Mouse (Mus musculus) small intestine, adult 2 months (tissue): ENCODE measurements around the gene Card19. TPM values are rescaled to one million over a fixed set of nuclear protein-coding genes. Genes with fewer than 3 reads are reported as not detected.

Source experiments
- H3K27ac ChIP-seq: fragments of 200-500 bp; 2 replicates; pipeline ENCODE4 v1.5.1; 2012; ENCODE audit warnings: low read depth, low read length, control low read depth, inconsistent platforms; ENCODE audit not compliant: insufficient read depth
- H3K27me3 ChIP-seq: fragments of 200-500 bp; 2 replicates; pipeline ENCODE4 v1.6.1; 2012; ENCODE audit warnings: mild to moderate bottlenecking, moderate library complexity, low read length, inconsistent platforms; ENCODE audit not compliant: control insufficient read depth, insufficient read depth
- H3K36me3 ChIP-seq: fragments of 200-500 bp; 2 replicates; pipeline ENCODE4 v1.6.1; 2012; ENCODE audit warnings: mild to moderate bottlenecking, low read length, control low read depth, inconsistent platforms; ENCODE audit not compliant: control insufficient read depth, insufficient read depth
- H3K4me1 ChIP-seq: fragments of 200-500 bp; 2 replicates; pipeline ENCODE4 v1.6.1; 2012; ENCODE audit warnings: low read length, inconsistent platforms, mixed read lengths; ENCODE audit not compliant: control insufficient read depth, insufficient read depth, insufficient read length
- H3K4me3 ChIP-seq: fragments of 200-500 bp; 2 replicates; pipeline ENCODE4 v1.5.1; 2012; ENCODE audit warnings: low read depth, mild to moderate bottlenecking, control low read depth, inconsistent platforms, low read length, moderate library complexity
- CTCF ChIP-seq: fragments of 200-500 bp; IDR thresholded peaks from 2 replicates; pipeline ENCODE4 v1.5.1; 2012; ENCODE audit warnings: low read depth, mild to moderate bottlenecking, control low read depth, inconsistent platforms, low read length, moderate library complexity, mixed read lengths; ENCODE audit not compliant: insufficient replicate concordance, insufficient read length; ENCODE audit errors: extremely low read depth
- POLR2A ChIP-seq: fragments of 200-500 bp; IDR thresholded peaks from 2 replicates; pipeline ENCODE4 v1.6.1; 2012; ENCODE audit warnings: low read depth, mild to moderate bottlenecking, control low read depth, inconsistent platforms, low read length, moderate library complexity
- WGBS: fragments of 180-500 bp; shearing (Covaris S2); methylation state at CpG from one replicate; pipeline ENCODE4 v1.1.7; 2018; 5-methylcytosine and 5-hydroxymethylcytosine counted together
- polyA plus RNA-seq: library from polyadenylated mRNA; depleted of rRNA; stranded (reverse); fragments of >200 nt; gene quantifications from 2 replicates; pipeline ENCODE4 v1.2.3, GENCODE M21; 2012

The Card19 gene
- polyA plus RNA-seq, 1 experiment: 237 TPM

DNA sequence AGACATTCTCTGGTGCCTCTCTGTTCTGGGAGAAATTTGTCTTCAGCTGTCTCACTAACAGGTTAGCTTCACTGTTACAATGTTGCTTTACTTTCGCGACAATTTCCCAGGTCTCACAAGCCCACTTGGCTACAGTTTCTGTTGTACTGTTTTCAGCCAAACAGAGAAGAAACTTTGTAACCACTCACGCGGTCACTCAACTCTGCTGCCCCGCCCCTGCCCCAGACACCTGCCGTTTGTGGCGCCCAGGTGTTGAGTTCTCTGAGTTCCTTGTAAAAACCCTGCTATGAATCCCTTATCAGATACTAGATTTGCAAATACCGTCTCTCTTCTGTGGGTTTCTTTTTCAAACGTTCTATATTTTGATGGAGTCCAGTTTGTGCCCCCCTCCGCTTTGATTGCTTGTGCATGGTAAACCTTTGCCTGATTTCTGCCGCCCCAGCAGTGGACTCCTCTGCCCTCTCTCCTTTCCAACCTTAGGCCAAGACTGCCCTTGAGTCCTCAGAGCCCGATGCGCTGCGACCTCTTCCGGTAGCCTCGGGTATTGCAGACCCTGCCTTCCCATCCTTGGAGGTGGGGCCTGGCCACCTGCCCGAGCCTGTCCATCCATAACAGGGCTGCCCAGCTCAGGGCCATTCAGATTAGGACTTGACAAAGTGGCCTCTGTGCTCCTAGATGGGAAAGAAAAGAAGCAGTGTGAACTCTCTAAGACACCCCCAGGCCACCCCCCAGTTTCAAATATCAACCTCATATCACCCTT lies 46.2 kb downstream of the Card19 start:
- H3K27me3 ChIP-seq: no peaks in the 10 kb centered on the region
- WGBS: 7% methylated on average over 17 of the region's 17 CpGs
- H3K36me3 ChIP-seq: no peaks in the 10 kb centered on the region
- H3K4me1 ChIP-seq: no peaks in the 10 kb centered on the region
- no peak overlapping the region for H3K4me3 ChIP-seq
- TF ChIP-seq POLR2A (no peak; the same call in 1 of the 2 replicates), CTCF (peak; percentile 95)
- 0 out of 2 replicates have a peak overlapping the region, but pooled peaks have one; percentile 16 for H3K27ac ChIP-seq

DNA sequence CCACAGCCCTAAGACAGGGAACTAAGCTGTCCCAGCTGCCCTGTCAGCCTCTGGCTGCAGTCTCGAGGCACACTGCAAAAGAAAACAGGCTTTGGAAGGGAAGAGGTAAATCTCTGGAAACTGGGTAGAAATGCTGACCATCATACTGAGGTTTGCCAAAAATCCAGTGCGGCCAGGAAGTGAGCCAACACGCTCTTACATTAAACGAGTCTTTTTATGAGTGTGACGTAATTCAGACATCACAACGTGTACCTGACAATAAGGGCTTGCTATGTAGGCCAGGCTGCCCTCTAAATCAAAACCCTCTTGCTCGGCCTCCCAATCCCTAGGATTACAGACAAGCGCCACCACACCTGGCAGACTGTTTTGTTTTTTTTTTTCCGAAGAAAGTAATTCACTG lies 48.8 kb downstream of the Card19 start:
- H3K4me1 ChIP-seq: no peaks in the 10 kb centered on the region; the same call in 1 of the 2 replicates
- no peak overlapping the region for H3K27ac ChIP-seq
- no peak overlapping the region for H3K4me3 ChIP-seq
- H3K27me3 ChIP-seq: no peaks in the 10 kb centered on the region
- no peaks in the 10 kb centered on the region for H3K36me3 ChIP-seq
- no peak for TF ChIP-seq POLR2A
- WGBS: 67% methylated on average over 9 of the region's 9 CpGs

DNA sequence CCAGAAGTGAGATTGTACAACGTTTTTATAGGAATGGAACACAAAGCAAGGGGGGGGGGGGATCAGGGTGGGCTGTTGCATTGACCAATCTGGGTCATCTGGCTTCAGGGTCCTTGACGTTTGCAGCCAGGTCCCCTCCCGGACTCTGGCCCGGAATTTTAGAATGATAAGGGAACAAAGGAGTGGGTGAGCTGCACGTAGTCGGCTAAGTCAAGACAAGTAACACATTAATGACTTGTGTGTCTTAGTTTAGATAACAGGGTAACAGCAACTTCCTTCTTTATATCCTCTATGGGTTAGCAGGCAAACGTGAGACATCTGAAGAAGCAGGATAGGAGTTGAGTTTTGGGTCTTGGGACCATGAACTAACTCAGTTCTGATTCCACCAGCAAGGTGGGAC lies 52.2 kb downstream of the Card19 start:
- Histone ChIP-seq H3K4me3 (no peak overlapping the region), H3K27ac (no peak overlapping the region), H3K36me3 (no peaks in the 10 kb centered on the region), H3K4me1 (no peaks in the 10 kb centered on the region; the same call in 1 of the 2 replicates), H3K27me3 (no peaks in the 10 kb centered on the region)
- 26% methylated on average over 7 of the region's 7 CpGs for WGBS
- TF ChIP-seq POLR2A (no peak), CTCF (no peak)

GRCm38 (mm10) chr13:49162722-49163121 lies 53.1 kb downstream of the Card19 start:
- Histone ChIP-seq H3K27ac (no peak overlapping the region), H3K4me3 (no peak overlapping the region), H3K4me1 (peaks cover 2% of the 10 kb centered on the region), H3K27me3 (no peaks in the 10 kb centered on the region), H3K36me3 (no peaks in the 10 kb centered on the region)
- 75% methylated on average over 4 of the region's 4 CpGs for WGBS
- TF ChIP-seq CTCF (no peak), POLR2A (no peak)

- Histone ChIP-seq H3K4me1 (peaks cover 2% of the 10 kb centered on the region), H3K27me3 (no peaks in the 10 kb centered on the region), H3K36me3 (no peaks in the 10 kb centered on the region), H3K27ac (no peak overlapping the region), H3K4me3 (no peak overlapping the region)
- no peak for TF ChIP-seq POLR2A
- TF ChIP-seq CTCF: no peak
- 70% methylated on average over 2 of the region's 2 CpGs for WGBS
These were observed 54.6 kb downstream of the Card19 start for GRCm38 (mm10) chr13:49161236-49161635.

DNA sequence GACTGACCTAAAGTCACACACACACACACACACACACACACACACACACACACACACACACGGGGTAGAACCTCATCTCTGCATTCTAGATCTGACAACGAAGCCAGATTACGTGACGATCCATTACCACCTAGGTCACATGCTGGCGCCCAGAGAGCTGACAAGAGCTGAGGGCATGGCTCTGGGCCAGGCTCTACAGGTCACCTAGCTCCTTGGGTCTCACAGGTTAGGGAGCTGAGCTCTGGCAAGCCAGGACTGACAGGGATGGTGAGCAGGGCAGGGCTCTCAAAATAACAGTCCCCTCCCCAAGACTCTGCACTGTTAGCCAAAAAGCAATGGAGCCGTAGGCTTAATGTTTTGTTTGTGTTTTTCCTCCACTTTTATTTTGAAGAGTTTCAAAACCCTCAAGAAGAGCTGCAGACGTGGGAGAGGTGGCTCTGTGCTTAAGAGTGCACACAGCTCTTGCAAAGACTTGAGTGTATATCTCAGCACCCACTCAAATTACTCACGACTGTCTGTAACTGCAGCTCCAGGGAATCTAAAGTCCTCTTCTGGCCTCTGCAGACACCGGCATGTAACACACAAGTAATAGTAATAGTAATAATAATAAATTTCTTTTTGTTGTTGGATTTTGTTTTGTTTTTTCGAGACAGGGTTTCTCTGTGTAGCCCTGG lies 57.7 kb downstream of the Card19 start:
- H3K36me3 ChIP-seq: no peaks in the 10 kb centered on the region
- TF ChIP-seq CTCF (no peak), POLR2A (no peak)
- WGBS: 51% methylated on average over 10 of the region's 10 CpGs
- H3K27me3 ChIP-seq: no peaks in the 10 kb centered on the region
- H3K4me1 ChIP-seq: peaks cover 6% of the 10 kb centered on the region
- H3K27ac ChIP-seq: no peak overlapping the region
- H3K4me3 ChIP-seq: no peak overlapping the region

DNA sequence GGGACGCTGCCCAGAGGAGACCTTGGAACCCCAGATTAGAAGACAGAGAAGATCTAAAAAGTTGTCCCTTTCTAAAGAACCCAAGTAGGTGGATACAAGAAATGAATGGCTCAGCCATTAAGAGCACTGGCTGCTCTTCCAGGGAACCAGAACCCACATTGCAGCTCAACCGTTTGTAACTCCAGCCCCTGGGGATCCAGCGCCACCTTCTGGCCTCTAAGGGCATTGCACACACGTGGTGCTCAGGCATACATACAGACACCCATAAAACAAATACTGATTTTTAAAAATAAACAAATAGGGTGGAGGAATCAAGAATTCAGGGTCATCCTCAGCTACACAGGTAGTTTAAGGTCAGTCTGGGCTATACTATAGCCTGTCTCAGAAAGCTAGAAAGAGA lies 59.2 kb downstream of the Card19 start:
- TF ChIP-seq CTCF (peak; percentile 29; the same call in 1 of the 2 replicates), POLR2A (no peak)
- Histone ChIP-seq H3K4me1 (peaks cover 6% of the 10 kb centered on the region), H3K27me3 (no peaks in the 10 kb centered on the region), H3K27ac (no peak overlapping the region), H3K36me3 (no peaks in the 10 kb centered on the region), H3K4me3 (no peak overlapping the region)
- WGBS: 82% methylated on average over 4 of the region's 4 CpGs
